Mouse (Mus musculus) cerebellum, adult 11-12 months (tissue): Measurements from ENCODE around the gene Pak1.
"Not testable (repeated sequence)": the region's sequence is repeated elsewhere in the genome, so short reads cannot be mapped to it uniquely, and the experiment has no call there.

ENCODE experiments used
- DNase-seq: peaks from one replicate; pipeline ENCODE4 v3.0.0; 2022

Pak1 gene

GRCm38 (mm10) chr7:97780222-97780621 lies 8.1 kb upstream of the Pak1 start:
- DNase-seq: no peak

GRCm38 (mm10) chr7:97780815-97781214 lies 7.5 kb upstream of the Pak1 start:
- no peak for DNase-seq

GRCm38 (mm10) chr7:97781496-97781895 lies 6.8 kb upstream of the Pak1 start:
- no peak for DNase-seq

- no peak for DNase-seq
Measured at GRCm38 (mm10) chr7:97783523-97783922, 4.8 kb upstream of the Pak1 start.

- DNase-seq: peak; percentile 30
Measured at GRCm38 (mm10) chr7:97788669-97789483, 535 bp downstream of the Pak1 start.

- no peak for DNase-seq
Measured at GRCm38 (mm10) chr7:97790272-97790671, 1.9 kb downstream of the Pak1 start.

- no peak for DNase-seq
Measured at GRCm38 (mm10) chr7:97792324-97792723, 4.0 kb downstream of the Pak1 start.

- DNase-seq: no peak
Measured at GRCm38 (mm10) chr7:97803116-97803515, 14.8 kb downstream of the Pak1 start.

GRCm38 (mm10) chr7:97804245-97805066 lies 16.1 kb downstream of the Pak1 start:
- DNase-seq: no peak

GRCm38 (mm10) chr7:97805067-97805365 lies 16.7 kb downstream of the Pak1 start:
- DNase-seq: no peak

- DNase-seq: no peak
Measured at GRCm38 (mm10) chr7:97809307-97809706, 21.0 kb downstream of the Pak1 start.

GRCm38 (mm10) chr7:97821875-97822274 lies 33.5 kb downstream of the Pak1 start:
- no peak for DNase-seq

GRCm38 (mm10) chr7:97829091-97829490 lies 40.8 kb downstream of the Pak1 start:
- DNase-seq: no peak

- no peak for DNase-seq
Measured at GRCm38 (mm10) chr7:97830739-97831138, 42.4 kb downstream of the Pak1 start.

GRCm38 (mm10) chr7:97832987-97833386 lies 44.6 kb downstream of the Pak1 start:
- DNase-seq: no peak

- DNase-seq: no peak
Measured at GRCm38 (mm10) chr7:97838574-97838973, 50.2 kb downstream of the Pak1 start.

- DNase-seq: peak; percentile 58
Measured at GRCm38 (mm10) chr7:97841311-97841710, 53.0 kb downstream of the Pak1 start.

GRCm38 (mm10) chr7:97842332-97842731 lies 54.0 kb downstream of the Pak1 start:
- no peak for DNase-seq

GRCm38 (mm10) chr7:97842806-97843570 lies 54.6 kb downstream of the Pak1 start:
- DNase-seq: peak; percentile 91

- peak; percentile 39 for DNase-seq
Measured at GRCm38 (mm10) chr7:97844419-97844818, 56.1 kb downstream of the Pak1 start.

GRCm38 (mm10) chr7:97845546-97845945 lies 57.2 kb downstream of the Pak1 start:
- peak; percentile 69 for DNase-seq

- DNase-seq: no peak
Measured at GRCm38 (mm10) chr7:97846539-97846938, 58.2 kb downstream of the Pak1 start.

GRCm38 (mm10) chr7:97849557-97849956 lies 61.2 kb downstream of the Pak1 start:
- DNase-seq: not testable (repeated sequence)
